Mouse (Mus musculus) Muller cell, postnatal 12 days (primary cell): ENCODE measurements at regions not wholly inside any gene's neighbourhood (a gene's known extent, or its start where the extent isn't known, plus 50 kb on each side); places are given as distances from the start of the nearest gene placed in this dataset.

Experiments used
- DNase-seq: peaks from one replicate; pipeline ENCODE4 v3.0.0-alpha.2; 2015; ENCODE audit errors: inconsistent ontology term

DNA sequence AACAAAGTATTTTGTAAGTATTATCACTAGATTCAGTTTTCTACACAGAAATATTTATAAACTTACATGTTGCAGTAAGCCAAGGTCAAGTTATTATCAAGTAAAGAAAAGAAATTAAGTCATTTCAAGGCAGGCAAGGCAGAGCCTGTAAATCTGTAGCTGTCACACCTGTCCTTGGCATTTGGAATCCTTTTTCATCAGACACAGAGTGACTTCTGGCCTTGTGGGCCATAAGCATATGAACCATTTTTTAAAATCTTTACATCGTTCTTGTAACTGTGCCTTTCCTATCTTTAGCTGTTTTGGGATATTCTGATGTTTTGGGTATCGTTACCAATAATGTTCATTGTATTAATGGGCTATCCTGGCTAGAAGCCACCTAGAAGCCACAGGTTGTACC lies 76.7 kb upstream of the Frmd4a start:
- no peak for DNase-seq

GRCm38 (mm10) chr2:3941496-3941895 lies 76.0 kb upstream of the Frmd4a start:
- no peak for DNase-seq

- no peak for DNase-seq
Observed at GRCm38 (mm10) chr2:3947432-3947831, 70.1 kb upstream of the Frmd4a start.

DNA sequence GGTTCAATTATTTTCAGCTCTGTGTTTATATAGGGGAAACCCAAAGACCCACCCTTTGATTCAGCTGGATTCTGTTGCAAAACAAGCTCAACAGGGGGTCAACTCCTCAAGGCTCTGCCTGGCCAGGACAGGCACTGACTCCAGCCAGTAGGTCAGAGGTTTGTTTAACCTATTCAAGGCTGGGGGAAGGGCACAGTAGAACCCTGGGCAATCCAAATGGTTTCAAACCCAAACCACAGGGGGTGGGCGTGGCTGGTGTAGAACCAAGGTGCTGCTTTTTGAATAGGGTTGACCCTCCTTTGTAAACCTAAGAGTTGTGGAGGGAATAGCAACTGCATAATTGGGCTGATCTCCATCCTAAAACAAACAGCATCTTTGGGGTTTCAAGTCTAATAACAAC lies 69.2 kb upstream of the Frmd4a start:
- DNase-seq = no peak

DNA sequence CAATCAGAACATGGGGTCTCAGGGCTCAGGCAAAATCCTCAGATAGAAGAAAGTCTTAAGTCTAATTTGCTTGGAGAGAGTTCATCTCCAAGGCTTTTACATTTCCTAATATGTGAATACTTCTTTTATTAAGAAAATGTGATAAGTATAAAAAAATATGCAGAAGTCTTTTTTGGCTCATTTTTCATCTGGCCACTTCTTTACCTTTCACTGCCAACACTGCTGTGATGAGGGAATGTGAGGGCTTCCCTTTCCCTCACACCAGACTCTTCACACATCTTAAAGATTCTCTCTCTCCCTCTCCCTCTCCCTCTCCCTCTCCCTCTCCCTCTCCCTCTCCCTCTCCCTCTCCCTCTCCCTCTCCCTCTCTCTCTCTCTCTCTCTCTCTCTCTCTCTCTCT lies 60.0 kb upstream of the Frmd4a start:
- no peak for DNase-seq

- no peak for DNase-seq
Observed at GRCm38 (mm10) chr2:3958065-3958641, 59.4 kb upstream of the Frmd4a start.

DNA sequence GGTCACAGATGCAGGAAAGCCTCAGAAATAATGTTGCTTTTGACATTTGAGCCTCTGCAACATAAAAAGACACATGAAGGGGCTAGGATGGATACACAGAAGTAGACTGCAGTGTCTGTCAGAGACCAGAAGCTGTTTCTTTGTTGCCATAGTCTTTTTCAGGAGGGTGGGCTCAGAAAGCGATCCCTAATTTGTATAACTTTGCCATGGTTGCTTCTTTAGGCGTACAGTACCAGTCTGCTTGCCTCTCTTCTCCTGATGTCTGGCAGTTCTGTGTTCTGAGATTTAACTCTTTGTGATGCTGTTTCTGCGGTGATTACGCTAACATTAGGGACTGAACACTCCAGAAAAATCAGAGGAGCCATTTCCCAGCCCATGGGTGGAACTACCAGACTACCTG lies 58.8 kb upstream of the Frmd4a start:
- DNase-seq = no peak

DNA sequence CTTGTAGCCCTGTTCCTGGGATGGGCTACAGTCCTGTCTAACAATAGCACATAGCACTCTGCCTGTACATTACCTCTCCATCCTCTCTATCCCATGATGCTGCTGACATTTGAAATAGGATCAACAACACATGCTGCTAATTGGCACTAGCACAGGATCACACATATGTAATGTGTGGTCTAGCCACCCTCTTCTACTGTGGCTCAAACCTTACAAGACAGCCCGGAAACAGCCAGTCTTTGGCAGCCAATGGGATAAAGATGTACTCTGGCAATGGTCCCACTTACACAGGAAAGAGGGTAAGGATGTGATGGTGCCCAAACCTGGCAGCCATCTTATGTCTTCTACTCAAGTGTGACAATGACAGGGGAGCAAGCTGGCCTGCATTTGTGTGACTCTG lies 58.3 kb upstream of the Frmd4a start:
- no peak for DNase-seq

- DNase-seq = no peak
Observed at GRCm38 (mm10) chr2:3960213-3960612, 57.3 kb upstream of the Frmd4a start.

GRCm38 (mm10) chr2:3964351-3964750 lies 53.2 kb upstream of the Frmd4a start:
- peak; percentile 14 for DNase-seq
